Comparison of ENCODE assay signal across 8 mouse cellular contexts in genomic region chr6:148354151-148354508, GRCm38 (mm10).
DNase-seq lines count a peak whose midpoint lies in the region; ATAC-seq lines count a peak whose summit lies in the region.

No protein-coding gene starts in this region.

- no peak overlapping the region for H3K9ac ChIP-seq in kidney, embryonic 16.5 days (replicated peaks; ENCODE audit: low read length)
- no peak overlapping the region; the same call in 1 of the 2 replicates for H3K9ac ChIP-seq in embryonic facial prominence, embryonic 14.5 days (ENCODE audit: low read depth, low read length)
- no peak overlapping the region for H3K9ac ChIP-seq in neural tube, embryonic 12.5 days

- peak overlapping the region; percentile 54 for H3K4me3 ChIP-seq in kidney, embryonic 16.5 days (ENCODE audit: low read length)
- H3K4me3 ChIP-seq in embryonic facial prominence, embryonic 14.5 days (ENCODE audit: low read depth, low read length) = peak overlapping the region; percentile 51
- peak overlapping the region; percentile 61 for H3K4me3 ChIP-seq in limb, embryonic 10.5 days
- H3K4me3 ChIP-seq in neural tube, embryonic 12.5 days = no peak overlapping the region

- DNase-seq in kidney, adult 18-20 months = no peak
- peak; percentile 6 for DNase-seq in embryonic facial prominence, embryonic 14.5 days (ENCODE audit: low spot score)
- no peak for DNase-seq in limb, embryonic 10.5 days (ENCODE audit: low spot score)
- no peak for DNase-seq in ovary, adult 18-20 months (ENCODE audit: low spot score)
- DNase-seq in cerebellum, adult 11-12 months = no peak

- peak; percentile 43 for ATAC-seq in kidney, embryonic 16.5 days (ENCODE audit: low FRiP score, low TSS enrichment)
- no peak for ATAC-seq in embryonic facial prominence, embryonic 14.5 days (ENCODE audit: low read depth)
- ATAC-seq in neural tube, embryonic 12.5 days (ENCODE audit: low FRiP score, low read depth) = peak; percentile 39; the same call in 1 of the 2 replicates
- no peak for ATAC-seq in CD4-positive, CD25-positive, alpha-beta regulatory T cell, adult 4 months

- peaks cover 19% of the 10 kb centered on the region for H3K36me3 ChIP-seq in kidney, embryonic 16.5 days (ENCODE audit: insufficient read depth, low read length)
- peaks cover 21% of the 10 kb centered on the region for H3K36me3 ChIP-seq in embryonic facial prominence, embryonic 14.5 days (ENCODE audit: control insufficient read depth, insufficient read depth, low read length)
- peaks cover 26% of the 10 kb centered on the region for H3K36me3 ChIP-seq in limb, embryonic 10.5 days
- H3K36me3 ChIP-seq in neural tube, embryonic 12.5 days = peaks cover 11% of the 10 kb centered on the region; the same call in 1 of the 2 replicates

- 85% methylated on average over 16 of the region's 16 CpGs for WGBS in kidney, embryonic 16.5 days
- WGBS in embryonic facial prominence, embryonic 14.5 days = 80% methylated on average over 16 of the region's 16 CpGs
- 82% methylated on average over 16 of the region's 16 CpGs for WGBS in limb, embryonic 10.5 days
- 85% methylated on average over 16 of the region's 16 CpGs for WGBS in neural tube, embryonic 12.5 days

- H3K4me1 ChIP-seq in kidney, embryonic 16.5 days (ENCODE audit: insufficient read depth, low read length) = 0 out of 2 replicates have a peak, but pooled peaks cover 2% of the 10 kb centered on the region
- no peaks in the 10 kb centered on the region; the same call in 1 of the 2 replicates for H3K4me1 ChIP-seq in embryonic facial prominence, embryonic 14.5 days (ENCODE audit: control insufficient read depth, insufficient read depth, low read length)
- peaks cover 14% of the 10 kb centered on the region for H3K4me1 ChIP-seq in limb, embryonic 10.5 days
- peaks cover 8% of the 10 kb centered on the region; the same call in 1 of the 2 replicates for H3K4me1 ChIP-seq in neural tube, embryonic 12.5 days

- H3K27me3 ChIP-seq in kidney, embryonic 16.5 days (ENCODE audit: insufficient read depth, low read length) = no peaks in the 10 kb centered on the region
- no peaks in the 10 kb centered on the region for H3K27me3 ChIP-seq in embryonic facial prominence, embryonic 14.5 days (replicated peaks; ENCODE audit: control insufficient read depth, insufficient read depth, low read length)
- no peaks in the 10 kb centered on the region for H3K27me3 ChIP-seq in limb, embryonic 10.5 days (ENCODE audit: low read depth, poor library complexity, severe bottlenecking)
- no peaks in the 10 kb centered on the region for H3K27me3 ChIP-seq in neural tube, embryonic 12.5 days (replicated peaks)

- peaks cover 20% of the 10 kb centered on the region for H3K9me3 ChIP-seq in kidney, embryonic 16.5 days (ENCODE audit: low read length)
- H3K9me3 ChIP-seq in embryonic facial prominence, embryonic 14.5 days (ENCODE audit: control insufficient read depth, low read length) = peaks cover 25% of the 10 kb centered on the region
- no peaks in the 10 kb centered on the region; the same call in 1 of the 2 replicates for H3K9me3 ChIP-seq in limb, embryonic 10.5 days (replicated peaks)
- no peaks in the 10 kb centered on the region for H3K9me3 ChIP-seq in neural tube, embryonic 12.5 days

- H3K4me2 ChIP-seq in kidney, embryonic 16.5 days (replicated peaks; ENCODE audit: low read depth, low read length) = peak overlapping the region; percentile 61
- peak overlapping the region; percentile 60 for H3K4me2 ChIP-seq in embryonic facial prominence, embryonic 14.5 days (ENCODE audit: low read depth, low read length)
- peak overlapping the region; percentile 59 for H3K4me2 ChIP-seq in neural tube, embryonic 12.5 days (replicated peaks)

- no peak overlapping the region for H3K27ac ChIP-seq in kidney, embryonic 16.5 days (ENCODE audit: low read length)
- H3K27ac ChIP-seq in embryonic facial prominence, embryonic 14.5 days (replicated peaks; ENCODE audit: low read depth, low read length) = no peak overlapping the region
- H3K27ac ChIP-seq in limb, embryonic 10.5 days = 0 out of 2 replicates have a peak overlapping the region, but pooled peaks have one; percentile 86
- H3K27ac ChIP-seq in neural tube, embryonic 12.5 days = no peak overlapping the region

Comparison
In these comparisons a context has a peak if more than half of its experiments do, and no peak if none do; other contexts are left out.
1. ATAC-seq: peak in kidney, embryonic 16.5 days (single experiment) and neural tube, embryonic 12.5 days (single experiment); none in embryonic facial prominence, embryonic 14.5 days (single experiment) and CD4-positive, CD25-positive, alpha-beta regulatory T cell, adult 4 months (single experiment).
2. Peak in every context shown above with its lines, with median percentiles within 50 percentile points of each other: H3K4me2 ChIP-seq.